Mouse (Mus musculus): ENCODE results near the gene Pklr. TPM values are rescaled to one million over a fixed set of nuclear protein-coding genes. Genes with fewer than 3 reads are reported as not detected.

Pklr gene
- polyA plus RNA-seq, 1 experiment from 2014 or later, result 19.9 TPM

DNA sequence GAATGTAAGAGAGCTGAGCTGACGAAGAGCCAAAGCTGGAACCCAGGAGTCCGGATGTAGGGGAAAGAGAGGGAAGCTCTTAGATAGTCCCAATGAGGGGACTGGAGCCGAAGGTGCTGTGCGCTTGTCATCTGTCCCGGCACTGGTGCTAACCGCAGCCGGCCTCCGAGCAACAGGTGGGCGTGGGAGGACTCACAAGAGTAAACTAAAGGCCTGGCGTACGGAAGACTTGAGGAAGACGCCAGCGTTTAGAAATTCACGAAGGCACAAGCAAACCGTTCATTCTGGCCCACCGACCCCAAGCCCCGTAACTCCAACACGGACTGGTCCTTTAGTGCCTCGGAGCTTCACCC, 34.5 kb upstream of the Pklr start:
- Histone ChIP-seq H3K4me3 (replicated peaks) (peak overlapping the region; percentile 55), H3K9ac (peak overlapping the region; percentile 44; the same call in 1 of the 2 replicates), H3K4me2 (peak overlapping the region; percentile 94), H3K36me3 (peaks cover 20% of the 10 kb centered on the region), H3K27me3 (replicated peaks) (no peaks in the 10 kb centered on the region), H3K27ac (peak overlapping the region; percentile 67), H3K9me3 (no peaks in the 10 kb centered on the region), H3K4me1 (peaks cover 18% of the 10 kb centered on the region)
- under 1% methylated on average over 19 of the region's 19 CpGs for WGBS
- ATAC-seq (ENCODE audit: insufficient read depth, low FRiP score, low read depth), result peak; percentile 4; the same call in 1 of the 2 replicates

DNA sequence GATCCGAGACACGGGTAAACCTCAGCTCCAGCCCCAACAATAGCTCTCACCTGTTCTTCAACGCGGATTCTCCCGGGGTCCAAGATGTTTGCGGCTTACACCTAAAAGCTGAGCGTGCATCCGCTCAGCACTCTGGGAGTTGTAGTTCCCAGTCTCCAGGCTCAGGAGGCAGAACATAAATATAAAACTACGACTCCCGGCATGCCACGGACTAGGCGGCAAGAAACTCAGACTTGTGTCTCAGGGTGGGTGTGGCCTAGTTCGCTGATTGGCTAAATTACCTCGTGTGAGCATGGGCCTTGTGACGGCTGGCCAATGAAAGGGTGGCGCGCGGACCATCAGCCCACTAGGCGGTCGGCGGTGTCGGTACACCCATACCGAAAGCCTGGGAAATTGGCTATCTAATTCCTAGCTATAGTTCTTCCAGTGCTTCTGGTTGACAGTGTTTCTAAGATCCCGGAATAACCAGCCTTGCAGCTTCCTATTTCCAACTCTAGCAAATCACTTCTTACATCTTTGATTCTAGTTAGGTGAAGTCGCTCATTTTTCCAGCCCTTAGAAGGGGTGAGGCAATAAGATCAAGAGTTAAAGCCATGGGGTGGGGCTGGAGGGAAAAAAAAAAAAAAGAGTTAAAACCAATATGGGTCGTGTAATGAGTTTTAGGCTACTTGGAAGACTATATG, 34.0 kb upstream of the Pklr start, which contains the start of gene Fdps:
TSS of gene Fdps (minus strand) at position 148 of the 683 bp plus-strand sequence.
- Histone ChIP-seq H3K27me3 (replicated peaks) (no peaks in the 10 kb centered on the region), H3K9me3 (no peaks in the 10 kb centered on the region), H3K4me2 (peak within 1 kb of the TSS; percentile 94), H3K27ac (peak within 1 kb of the TSS; percentile 87), H3K9ac (peak within 1 kb of the TSS; percentile 44), H3K36me3 (peaks cover 16% of the 10 kb centered on the region), H3K4me3 (replicated peaks) (peak within 1 kb of the TSS; percentile 55), H3K4me1 (peaks cover 18% of the 10 kb centered on the region)
- peak; percentile 99 for ATAC-seq (ENCODE audit: insufficient read depth, low FRiP score, low read depth)
- 0% methylated on average over 26 of the region's 26 CpGs for WGBS

DNA sequence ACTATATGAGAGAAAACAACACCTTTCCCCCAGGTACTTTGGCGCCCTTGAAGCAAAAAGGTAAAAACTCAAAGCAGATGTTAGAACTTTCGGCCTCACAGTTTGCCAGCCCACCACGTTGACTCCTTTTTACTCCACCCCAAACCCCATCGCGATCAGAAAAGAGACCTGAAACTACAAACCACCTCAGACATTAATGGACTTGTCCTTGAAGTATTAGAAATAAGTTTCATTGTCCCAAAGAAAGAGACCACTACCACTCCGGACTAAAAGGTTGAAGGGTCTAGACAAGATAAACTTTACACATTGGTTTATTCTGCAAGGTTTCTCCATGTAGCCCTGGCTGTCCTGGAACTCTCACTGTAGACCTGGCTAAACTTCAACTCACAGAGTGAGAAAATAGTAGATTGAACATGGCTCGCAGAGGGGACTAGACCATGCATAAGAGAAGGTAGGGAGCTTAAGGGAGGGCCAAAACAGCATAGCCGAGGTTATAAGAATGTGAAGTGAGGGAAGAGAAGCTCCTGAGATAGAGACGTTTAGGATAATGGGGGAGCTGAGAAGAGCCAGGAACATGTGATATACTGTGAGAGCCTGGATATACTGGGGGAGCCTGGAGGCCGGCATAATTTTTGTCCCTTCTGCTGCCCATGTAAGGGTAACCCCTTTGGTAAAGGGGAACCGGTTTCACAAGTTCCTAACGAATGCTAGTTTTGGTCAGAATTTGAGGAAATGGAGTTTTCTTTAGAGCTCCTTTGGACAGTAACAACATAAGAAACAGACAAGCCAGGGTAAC, 33.2 kb upstream of the Pklr start:
- H3K4me3 ChIP-seq (replicated peaks), result peak overlapping the region; percentile 55; the same call in 1 of the 2 replicates
- peaks cover 18% of the 10 kb centered on the region for H3K4me1 ChIP-seq
- 57% methylated on average over 12 of the region's 12 CpGs for WGBS

DNA sequence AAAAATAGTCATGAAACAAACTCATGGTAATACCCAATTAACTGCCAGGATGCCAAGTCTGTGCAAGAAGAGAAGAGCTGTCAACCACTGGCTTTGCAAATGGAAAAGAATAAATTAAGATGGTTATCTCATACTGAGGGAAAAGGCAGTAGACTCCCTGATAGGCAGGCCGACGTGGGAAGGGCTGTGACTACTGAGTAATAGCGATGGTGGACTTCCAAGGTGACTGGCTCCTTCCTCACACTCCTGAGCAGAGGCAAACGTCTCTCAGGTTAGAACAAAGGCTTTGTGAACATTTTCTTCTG, 32.7 kb upstream of the Pklr start:
- H3K9me3 ChIP-seq, result no peaks in the 10 kb centered on the region
- H3K4me3 ChIP-seq (replicated peaks), result no peak overlapping the region
- 58% methylated on average over 4 of the region's 4 CpGs for WGBS
- no peaks in the 10 kb centered on the region for H3K27me3 ChIP-seq (replicated peaks)
- no peak overlapping the region for H3K9ac ChIP-seq
- no peak overlapping the region for H3K4me2 ChIP-seq
- ATAC-seq (ENCODE audit: insufficient read depth, low FRiP score, low read depth), result no peak
- H3K36me3 ChIP-seq, result peaks cover 7% of the 10 kb centered on the region; the same call in 1 of the 2 replicates
- H3K4me1 ChIP-seq, result peaks cover 18% of the 10 kb centered on the region
- peak overlapping the region; percentile 87 for H3K27ac ChIP-seq

More for the DNA sequence above, 33.2 kb upstream of the Pklr start:
- H3K27me3 ChIP-seq (replicated peaks), result no peaks in the 10 kb centered on the region
- no peaks in the 10 kb centered on the region for H3K9me3 ChIP-seq
- no peak for ATAC-seq (ENCODE audit: insufficient read depth, low FRiP score, low read depth)
- peak overlapping the region; percentile 54 for H3K4me2 ChIP-seq
- H3K36me3 ChIP-seq, result peaks cover 13% of the 10 kb centered on the region; the same call in 1 of the 2 replicates
- H3K27ac ChIP-seq, result peak overlapping the region; percentile 87
- no peak overlapping the region for H3K9ac ChIP-seq

DNA sequence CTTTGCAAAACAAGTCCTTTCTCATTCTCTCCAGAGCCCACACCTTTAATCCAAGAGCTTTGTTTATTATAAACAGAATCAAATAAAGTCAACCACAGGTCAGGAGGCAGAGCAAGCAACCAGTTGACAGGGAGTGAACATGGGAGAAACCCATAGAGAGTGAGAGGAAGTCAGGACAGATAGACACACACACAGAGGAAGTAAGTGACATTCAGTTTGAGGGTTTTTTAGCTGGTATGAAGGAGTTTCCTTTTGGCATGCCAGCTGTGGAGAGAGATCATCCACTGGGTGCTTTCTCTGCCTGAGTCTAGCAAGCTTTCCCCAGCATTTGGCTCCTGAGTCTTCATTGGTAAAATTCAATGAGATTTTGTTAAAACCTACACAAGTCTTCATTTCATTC, 29.1 kb upstream of the Pklr start:
- H3K4me1 ChIP-seq, result no peaks in the 10 kb centered on the region
- no peaks in the 10 kb centered on the region for H3K9me3 ChIP-seq
- no peak overlapping the region for H3K27ac ChIP-seq
- no peak for ATAC-seq (ENCODE audit: insufficient read depth, low FRiP score, low read depth)
- no peaks in the 10 kb centered on the region for H3K36me3 ChIP-seq
- H3K4me2 ChIP-seq, result no peak overlapping the region
- no peak overlapping the region for H3K9ac ChIP-seq
- H3K4me3 ChIP-seq (replicated peaks), result no peak overlapping the region
- H3K27me3 ChIP-seq (replicated peaks), result no peaks in the 10 kb centered on the region

DNA sequence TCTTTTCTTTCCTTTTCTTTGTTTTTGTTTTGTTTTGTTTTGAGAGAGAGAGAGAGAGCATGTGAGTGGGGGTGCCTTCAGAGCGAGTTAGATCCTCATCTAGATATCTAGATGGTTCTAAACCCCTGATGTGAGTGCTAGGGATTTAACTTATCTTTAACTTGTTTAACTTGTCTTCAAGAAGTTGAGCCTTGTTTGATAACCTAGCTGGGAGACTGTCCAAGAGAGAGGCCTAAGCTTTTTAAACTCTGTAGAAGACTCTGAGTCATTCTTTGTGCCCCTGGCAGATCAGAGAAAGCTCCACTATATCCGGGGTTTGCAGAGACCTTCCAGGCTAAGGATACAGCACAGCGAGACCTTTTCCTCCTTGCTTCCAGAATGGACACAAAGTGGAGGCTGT, 28.4 kb upstream of the Pklr start:
- no peak overlapping the region for H3K4me3 ChIP-seq (replicated peaks)
- no peak for ATAC-seq (ENCODE audit: insufficient read depth, low FRiP score, low read depth)
- H3K27ac ChIP-seq, result no peak overlapping the region
- H3K9ac ChIP-seq, result no peak overlapping the region
- 44% methylated on average over 3 of the region's 3 CpGs for WGBS
- no peaks in the 10 kb centered on the region for H3K9me3 ChIP-seq
- H3K4me1 ChIP-seq, result no peaks in the 10 kb centered on the region
- no peak overlapping the region for H3K4me2 ChIP-seq
- no peaks in the 10 kb centered on the region for H3K36me3 ChIP-seq
- H3K27me3 ChIP-seq (replicated peaks), result no peaks in the 10 kb centered on the region

DNA sequence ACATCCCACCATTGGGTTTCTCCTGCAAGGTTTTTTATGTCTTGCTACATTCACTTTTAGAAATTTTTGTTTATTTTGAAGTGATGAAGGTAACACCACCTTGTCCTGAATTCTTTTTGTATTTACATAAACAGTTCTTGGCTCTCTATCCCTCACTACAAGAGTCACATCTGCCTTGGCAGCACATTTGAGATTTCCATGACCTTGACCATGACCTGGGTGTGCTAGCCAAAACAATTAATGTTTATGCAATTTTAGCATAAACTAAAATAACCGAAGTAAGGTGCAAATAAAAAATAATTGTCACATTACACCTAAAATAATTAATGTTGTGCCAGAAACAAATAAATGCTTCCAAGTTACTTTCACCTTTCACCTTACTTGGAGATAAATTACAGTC, 27.8 kb upstream of the Pklr start:
- Histone ChIP-seq H3K9ac (no peak overlapping the region), H3K4me3 (replicated peaks) (no peak overlapping the region), H3K4me2 (no peak overlapping the region), H3K27me3 (replicated peaks) (no peaks in the 10 kb centered on the region), H3K27ac (no peak overlapping the region), H3K4me1 (no peaks in the 10 kb centered on the region), H3K36me3 (no peaks in the 10 kb centered on the region), H3K9me3 (no peaks in the 10 kb centered on the region)
- 56% methylated on average over 1 of the region's 1 CpGs for WGBS
- no peak for ATAC-seq (ENCODE audit: insufficient read depth, low FRiP score, low read depth)

DNA sequence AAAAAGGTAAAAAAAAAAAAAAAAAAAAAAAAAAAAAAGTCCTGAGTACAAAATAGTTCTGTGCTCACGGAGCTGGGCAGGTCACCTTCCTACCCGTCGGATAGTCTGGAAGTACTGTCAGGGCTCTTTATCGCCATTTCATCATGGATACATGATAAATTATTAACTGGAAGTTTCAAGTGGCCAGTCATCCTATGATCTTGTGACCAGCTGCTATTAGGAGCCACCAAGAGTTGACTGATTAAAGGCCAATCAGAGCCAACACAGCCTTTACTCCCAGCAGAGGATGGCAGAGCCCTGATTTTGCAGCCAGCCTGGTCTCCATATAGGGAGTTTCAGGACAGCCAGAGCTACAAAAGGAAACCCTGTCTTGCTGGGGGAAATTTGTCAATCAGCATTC, 22.9 kb upstream of the Pklr start:
- no peaks in the 10 kb centered on the region for H3K36me3 ChIP-seq
- no peak overlapping the region for H3K9ac ChIP-seq
- ATAC-seq (ENCODE audit: insufficient read depth, low FRiP score, low read depth), result no peak
- 58% methylated on average over 4 of the region's 4 CpGs for WGBS
- H3K9me3 ChIP-seq, result no peaks in the 10 kb centered on the region
- no peak overlapping the region for H3K4me2 ChIP-seq
- H3K4me3 ChIP-seq (replicated peaks), result no peak overlapping the region
- H3K4me1 ChIP-seq, result no peaks in the 10 kb centered on the region
- H3K27ac ChIP-seq, result no peak overlapping the region
- no peaks in the 10 kb centered on the region for H3K27me3 ChIP-seq (replicated peaks)

DNA sequence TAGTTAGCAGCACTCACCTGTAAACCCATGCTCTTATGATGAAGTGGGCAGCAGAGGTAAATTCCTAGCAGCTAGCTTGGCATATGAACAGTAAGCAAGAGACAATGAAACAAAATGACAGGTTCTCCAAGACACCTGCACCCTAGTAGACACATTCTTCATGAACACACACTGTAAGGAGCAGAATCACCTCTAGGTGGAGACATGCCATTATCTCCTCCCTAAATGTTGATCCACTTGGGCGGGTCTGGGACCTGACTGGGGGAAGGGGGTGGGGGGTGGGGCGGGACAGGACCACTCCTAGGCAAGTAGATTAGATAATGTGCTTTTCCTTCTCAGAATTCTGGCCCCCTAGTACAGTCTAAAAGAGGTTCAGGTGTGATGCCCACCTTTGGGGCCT, 20.4 kb upstream of the Pklr start:
- no peaks in the 10 kb centered on the region for H3K27me3 ChIP-seq (replicated peaks)
- no peak overlapping the region for H3K9ac ChIP-seq
- H3K4me2 ChIP-seq, result no peak overlapping the region
- no peak overlapping the region for H3K27ac ChIP-seq
- H3K9me3 ChIP-seq, result no peaks in the 10 kb centered on the region
- no peaks in the 10 kb centered on the region for H3K4me1 ChIP-seq
- 8% methylated on average over 2 of the region's 2 CpGs for WGBS
- ATAC-seq (ENCODE audit: insufficient read depth, low FRiP score, low read depth), result peak; percentile 78; the same call in 1 of the 2 replicates
- H3K4me3 ChIP-seq (replicated peaks), result no peak overlapping the region
- no peaks in the 10 kb centered on the region for H3K36me3 ChIP-seq

DNA sequence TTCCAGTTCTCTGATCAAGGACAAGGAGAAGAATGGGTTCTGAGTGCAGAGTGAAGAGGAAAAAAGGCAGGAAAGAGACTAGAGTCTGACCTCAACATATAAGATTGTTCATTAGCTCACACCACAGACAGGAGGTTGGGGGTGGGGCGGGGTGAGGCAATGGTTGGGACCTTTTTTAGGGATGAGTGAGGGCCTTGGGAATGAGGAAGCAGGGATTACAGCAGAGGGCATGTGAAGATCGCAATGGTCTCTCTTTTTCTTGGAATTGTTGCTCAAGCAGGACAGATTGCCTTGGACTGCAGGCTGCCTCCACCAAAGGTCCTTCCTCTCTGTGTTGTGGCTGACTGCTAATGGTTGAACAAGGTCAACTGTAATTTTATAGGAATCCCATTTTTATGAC, 12.6 kb upstream of the Pklr start:
- H3K4me1 ChIP-seq, result no peaks in the 10 kb centered on the region
- no peak overlapping the region for H3K4me2 ChIP-seq
- no peaks in the 10 kb centered on the region for H3K36me3 ChIP-seq
- WGBS, result 61% methylated on average over 2 of the region's 2 CpGs
- no peak for ATAC-seq (ENCODE audit: insufficient read depth, low FRiP score, low read depth)
- no peak overlapping the region for H3K4me3 ChIP-seq (replicated peaks)
- H3K9ac ChIP-seq, result no peak overlapping the region
- H3K27ac ChIP-seq, result no peak overlapping the region
- H3K9me3 ChIP-seq, result no peaks in the 10 kb centered on the region
- H3K27me3 ChIP-seq (replicated peaks), result no peaks in the 10 kb centered on the region

DNA sequence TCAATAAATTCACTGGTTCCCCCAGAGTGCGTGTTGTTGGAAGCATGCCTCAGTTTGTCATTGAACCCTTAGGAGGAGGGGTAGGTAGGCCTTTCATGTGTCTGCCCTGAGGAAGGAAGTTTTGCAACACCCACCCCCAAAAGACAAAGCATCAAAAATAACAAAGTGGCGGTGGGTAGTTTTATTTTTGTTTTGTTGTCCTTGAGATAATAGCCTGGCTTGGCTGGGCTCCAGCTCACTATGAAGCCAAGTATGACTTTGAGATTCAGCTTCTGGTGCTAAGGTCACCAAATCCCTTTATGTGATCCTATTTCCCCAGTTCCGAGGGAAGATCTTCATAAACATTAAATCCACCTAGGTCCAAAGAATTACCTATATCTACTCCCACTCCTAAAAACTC, 11.7 kb upstream of the Pklr start:
- Histone ChIP-seq H3K27me3 (replicated peaks) (no peaks in the 10 kb centered on the region), H3K9ac (no peak overlapping the region), H3K4me3 (replicated peaks) (no peak overlapping the region), H3K36me3 (no peaks in the 10 kb centered on the region), H3K4me1 (no peaks in the 10 kb centered on the region), H3K4me2 (no peak overlapping the region), H3K9me3 (no peaks in the 10 kb centered on the region), H3K27ac (no peak overlapping the region)
- WGBS, result 69% methylated on average over 3 of the region's 3 CpGs
- ATAC-seq (ENCODE audit: insufficient read depth, low FRiP score, low read depth), result no peak

DNA sequence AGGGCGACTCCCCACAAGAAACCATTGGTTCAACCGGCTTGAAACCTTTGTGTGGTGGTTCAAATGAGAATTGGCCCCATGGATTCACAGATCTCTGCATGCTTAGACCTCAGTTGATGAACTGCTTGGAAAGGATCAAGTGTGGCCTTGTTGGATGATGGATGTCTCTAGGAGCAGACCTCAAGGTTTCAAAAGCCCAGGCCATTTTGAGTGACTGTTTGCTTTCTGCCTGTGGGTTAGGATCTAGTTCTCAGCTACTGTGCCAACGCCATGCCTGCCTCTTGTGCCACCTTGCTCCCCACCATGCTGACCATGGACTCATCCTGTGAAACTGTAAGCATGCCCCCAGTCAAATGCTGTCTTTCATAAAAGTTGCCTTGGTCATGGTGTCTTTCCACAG, 10.0 kb upstream of the Pklr start:
- Histone ChIP-seq H3K4me1 (no peaks in the 10 kb centered on the region), H3K9me3 (no peaks in the 10 kb centered on the region), H3K9ac (no peak overlapping the region), H3K27me3 (replicated peaks) (no peaks in the 10 kb centered on the region), H3K4me2 (no peak overlapping the region), H3K4me3 (replicated peaks) (no peak overlapping the region), H3K27ac (no peak overlapping the region), H3K36me3 (no peaks in the 10 kb centered on the region)
- ATAC-seq (ENCODE audit: insufficient read depth, low FRiP score, low read depth), result no peak
- 93% methylated on average over 3 of the region's 3 CpGs for WGBS
